Mouse (Mus musculus) adrenal gland, postnatal 0 days (tissue): Measurements from ENCODE around the gene Aldh18a1. TPM values are rescaled to one million over a fixed set of nuclear protein-coding genes. Genes with fewer than 3 reads are reported as not detected.

Experiments
- polyA plus RNA-seq: library from polyadenylated mRNA; unstranded; fragments of >200 nt; fragmentation: Nextera tagmentation; extraction: Ambion mirVana; gene quantifications from 2 replicates; pipeline ENCODE4 v1.2.1, GENCODE M21; 2015

Gene Aldh18a1
- polyA plus RNA-seq, result 17.0 and 27.1 TPM in 2 replicates

GRCm38 (mm10) chr19:40588293-40588654 is at the start of gene Aldh18a1:
Aldh18a1 (minus strand) TSS chr19:40588463.

DNA sequence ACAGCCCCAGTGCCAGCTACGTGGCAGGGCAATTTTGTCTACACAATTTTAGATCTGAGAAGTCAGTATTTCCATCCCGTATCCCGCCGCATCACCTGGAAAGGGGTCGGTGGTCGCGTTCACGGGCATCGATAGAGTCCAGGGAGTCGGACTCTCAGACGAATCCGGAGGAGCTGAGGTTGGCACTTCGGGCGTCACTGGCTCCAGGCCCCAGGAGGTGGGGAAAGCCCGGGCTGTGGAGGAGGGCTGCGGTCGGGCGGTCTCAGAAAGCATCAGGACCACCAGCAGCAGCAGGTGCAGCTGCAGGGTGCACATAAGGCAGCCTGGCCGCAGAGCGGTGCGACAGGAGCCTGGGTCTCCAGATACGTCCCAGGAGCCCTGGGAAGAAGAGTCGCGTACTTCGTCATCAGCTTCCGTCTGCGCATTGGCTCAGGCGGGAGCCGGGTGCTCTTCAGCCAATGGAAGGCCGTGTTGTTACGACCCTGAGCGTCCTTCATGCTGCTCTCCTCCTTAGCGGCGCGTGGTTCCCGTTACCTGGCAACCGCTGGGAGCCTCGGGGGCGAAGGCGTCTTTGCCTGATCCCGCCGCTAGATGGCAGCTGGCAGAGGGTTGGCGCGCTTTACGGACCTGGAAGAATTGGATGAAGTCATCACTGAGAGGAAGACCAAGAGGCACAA is 23.7 kb upstream of the Aldh18a1 start, which contains the start of the genes Tctn3 and Entpd1:
TSS of gene Tctn3 (minus strand) at position 404 of the 677 bp plus-strand sequence.
TSS of gene Entpd1 (plus strand) at position 537 of the 677 bp plus-strand sequence.

DNA sequence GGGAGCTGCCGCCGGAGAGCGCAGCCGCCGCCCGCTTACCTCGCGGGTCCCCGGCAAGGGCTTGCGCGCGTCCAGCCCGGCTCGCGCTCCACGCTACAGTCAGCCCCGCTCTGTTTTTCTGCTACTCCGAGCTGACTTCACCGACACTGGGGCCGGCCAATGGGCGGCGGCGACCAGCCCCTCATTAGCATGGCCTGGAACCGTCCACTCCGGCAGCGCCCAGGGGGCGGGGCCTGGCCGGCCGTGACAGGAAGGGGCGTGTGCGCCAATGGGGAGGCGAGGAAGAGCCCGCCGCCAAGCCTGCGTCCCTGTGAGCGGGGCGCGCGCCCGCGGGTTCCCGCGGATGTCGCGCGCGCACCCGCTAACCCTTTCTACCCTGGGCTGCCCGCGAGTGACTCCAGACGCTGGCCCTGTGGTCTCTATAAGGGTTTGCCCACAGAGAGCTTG is 74.6 kb downstream of the Aldh18a1 start, which contains the start of gene Sorbs1:
TSS of gene Sorbs1 (minus strand) at position 148 of the 447 bp plus-strand sequence.

Other genes starting within 250 kb of the Aldh18a1 start
- gene Sorbs1, start 74.7 kb downstream of the Aldh18a1 start, polyA plus RNA-seq, result 39.5 and 51.1 TPM in 2 replicates
- 5.8 and 7.0 TPM in 2 replicates for gene Tctn3, start 23.8 kb upstream of the Aldh18a1 start, polyA plus RNA-seq
- gene Entpd1, start 23.9 kb upstream of the Aldh18a1 start, polyA plus RNA-seq, result 6.6 and 10.2 TPM in 2 replicates
- 0.11 TPM in 1 of 2 replicates, not detected in the other for gene Cc2d2b, start 160.3 kb upstream of the Aldh18a1 start, polyA plus RNA-seq
- 5.0 and 7.1 TPM in 2 replicates for gene Ccnj, start 242.8 kb upstream of the Aldh18a1 start, polyA plus RNA-seq